Mouse (Mus musculus) olfactory bulb, adult 2 months (tissue): Measurements from ENCODE around the gene Fbxo48.

Source experiments
- CTCF ChIP-seq: fragments of 200-500 bp; IDR thresholded peaks from 2 replicates; pipeline ENCODE4 v1.5.1; 2012; ENCODE audit warnings: low read depth, mild to moderate bottlenecking, low read length, moderate library complexity; ENCODE audit not compliant: insufficient read depth
- POLR2A ChIP-seq: fragments of 200-500 bp; IDR thresholded peaks from 2 replicates; pipeline ENCODE4 v1.6.1; 2012; ENCODE audit warnings: mild to moderate bottlenecking, low read depth, low read length, moderate library complexity; ENCODE audit not compliant: insufficient read depth

DNA sequence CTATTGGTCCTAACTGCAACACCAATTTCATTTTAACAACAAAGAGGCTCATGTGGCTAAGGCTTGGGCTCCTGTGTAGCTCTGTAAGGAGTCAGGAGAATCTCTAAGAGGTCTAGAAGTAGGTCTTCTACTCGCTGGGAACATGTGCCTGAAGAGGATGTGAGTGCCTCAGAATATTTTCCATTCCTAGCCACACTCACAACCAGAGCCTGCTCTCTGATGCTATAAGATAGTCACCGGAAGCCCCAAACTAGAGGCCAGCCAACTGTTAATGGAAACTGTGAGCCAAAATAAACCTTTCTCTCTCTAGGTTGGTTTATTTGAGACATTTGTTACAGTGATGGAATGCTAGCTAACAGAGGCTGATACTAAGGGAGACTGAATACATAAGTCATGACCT, 26.4 kb downstream of the Fbxo48 start:
- TF ChIP-seq CTCF (no peak), POLR2A (no peak)
